Mouse (Mus musculus): ENCODE measurements around the gene Cypt12. TPM values are rescaled to one million over a fixed set of nuclear protein-coding genes. Genes with fewer than 3 reads are reported as not detected.

Gene Cypt12
- polyA plus RNA-seq (2012; fragmentation: generic; extraction: Trizol), result not detected
- long read RNA-seq, experiment 1, result 0 reads
- long read RNA-seq, experiment 2, result 0 reads

DNA sequence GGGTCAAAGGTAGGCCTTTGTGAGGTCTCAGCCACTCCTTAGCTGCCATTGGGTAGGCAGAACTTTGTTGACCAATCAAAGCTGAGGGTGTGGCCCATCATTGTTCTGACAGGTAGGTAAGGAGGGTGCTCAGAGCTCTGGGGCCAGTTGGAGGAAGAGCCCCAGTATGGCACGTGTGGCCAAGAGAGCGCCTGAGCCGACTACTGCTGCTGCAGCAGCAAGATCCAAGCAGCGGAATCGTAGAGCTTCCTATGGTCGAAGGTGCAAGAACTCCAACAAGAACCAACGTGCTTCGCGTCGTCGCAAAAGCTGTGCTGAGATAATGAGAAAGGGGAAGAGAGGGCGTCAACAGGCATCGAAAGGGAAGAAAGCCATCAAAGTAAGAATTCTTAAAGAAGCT is at the start of gene Cypt12:
Gene Cypt12, plus strand, starts transcription at position 112 of the 400 bp plus-strand sequence.
- Histone ChIP-seq H3K36me3 (ENCODE audit: control insufficient read depth, insufficient read depth) (no peaks in the 10 kb centered on the region), H3ac (ENCODE audit: control insufficient read depth, insufficient read length, low read depth) (no peak within 1 kb of the TSS), H3K79me2 (ENCODE audit: control insufficient read depth, insufficient read depth) (no peaks in the 10 kb centered on the region), H3K79me3 (ENCODE audit: low read depth) (no peaks in the 10 kb centered on the region), H3K4me3 (ENCODE audit: insufficient read depth, poor library complexity, severe bottlenecking) (no peak within 1 kb of the TSS), H3K27me3 (ENCODE audit: control insufficient read depth, insufficient read depth, insufficient read length) (no peaks in the 10 kb centered on the region)
- TF ChIP-seq FOSL1 (IDR thresholded peaks at IDR 0.05; ENCODE audit: insufficient read depth, low read length, poor library complexity, severe bottlenecking) (no peak), MYOG (IDR thresholded peaks at IDR 0.05; ENCODE audit: control insufficient read depth, extremely low read depth, insufficient read length) (no peak), CEBPB (IDR thresholded peaks at IDR 0.05; ENCODE audit: low read depth) (no peak), CTCF (IDR thresholded peaks at IDR 0.05; ENCODE audit: control insufficient read depth, insufficient read depth, insufficient read length) (no peak), USF1 (IDR thresholded peaks at IDR 0.05; ENCODE audit: low read depth) (no peak), MYOD1 (IDR thresholded peaks at IDR 0.05; ENCODE audit: control insufficient read depth, insufficient read length, low read depth) (no peak), MAX (IDR thresholded peaks at IDR 0.05) (no peak)

DNA sequence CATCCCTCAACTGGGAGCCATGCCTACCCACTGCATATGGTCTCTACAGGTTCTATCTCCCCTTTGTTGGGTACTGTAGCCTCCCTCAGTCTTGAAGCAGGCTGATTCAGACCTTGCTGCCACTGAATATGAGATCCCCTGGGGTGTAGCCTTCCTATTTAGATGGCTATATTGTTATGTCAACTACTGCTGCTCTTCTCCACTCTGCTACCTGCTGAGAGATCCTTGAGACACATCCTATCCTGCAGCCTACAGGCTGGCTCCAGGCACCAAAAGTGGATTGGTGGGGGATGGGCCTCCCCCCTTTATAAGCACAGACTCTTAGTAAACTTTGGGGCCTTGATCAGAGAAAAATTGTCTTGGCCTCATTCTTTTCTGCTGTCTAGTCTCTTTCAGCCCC is 34.4 kb upstream of the Cypt12 start:
- H3ac ChIP-seq (ENCODE audit: control insufficient read depth, insufficient read length, low read depth), result no peak overlapping the region
- no peaks in the 10 kb centered on the region for H3K36me3 ChIP-seq (ENCODE audit: control insufficient read depth, insufficient read depth)
- no peak overlapping the region for H3K4me3 ChIP-seq (ENCODE audit: insufficient read depth, poor library complexity, severe bottlenecking)
- no peak for TF ChIP-seq MYOD1 (IDR thresholded peaks at IDR 0.05; ENCODE audit: control insufficient read depth, insufficient read length, low read depth)
- TF ChIP-seq USF1 (IDR thresholded peaks at IDR 0.05; ENCODE audit: low read depth), result no peak
- TF ChIP-seq MAX (IDR thresholded peaks at IDR 0.05), result no peak
- no peaks in the 10 kb centered on the region for H3K27me3 ChIP-seq (ENCODE audit: control insufficient read depth, insufficient read depth, insufficient read length)
- H3K79me3 ChIP-seq (ENCODE audit: low read depth), result no peaks in the 10 kb centered on the region
- no peaks in the 10 kb centered on the region for H3K79me2 ChIP-seq (ENCODE audit: control insufficient read depth, insufficient read depth)

DNA sequence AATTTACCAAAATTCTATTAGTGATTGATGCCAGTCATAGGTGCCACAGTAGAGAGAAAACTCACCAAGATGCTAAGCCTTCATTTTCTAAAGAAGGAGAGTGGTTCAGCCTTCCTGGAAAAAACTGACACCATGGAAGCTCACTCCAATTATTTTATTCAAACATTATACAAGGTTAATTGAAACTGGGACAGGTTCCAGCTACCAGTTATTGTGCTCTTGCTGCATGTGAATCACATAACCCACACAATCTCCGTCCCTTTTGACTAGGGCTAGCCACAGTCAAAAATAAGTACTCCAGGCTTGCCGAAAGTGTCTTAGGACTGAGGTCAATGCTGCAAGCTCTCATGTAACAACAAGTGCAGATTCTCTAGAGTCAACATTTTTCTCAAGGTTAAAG is 8.0 kb upstream of the Cypt12 start:
- Histone ChIP-seq H3K27me3 (ENCODE audit: control insufficient read depth, insufficient read depth, insufficient read length) (no peaks in the 10 kb centered on the region), H3K79me3 (ENCODE audit: low read depth) (no peaks in the 10 kb centered on the region), H3K79me2 (ENCODE audit: control insufficient read depth, insufficient read depth) (no peaks in the 10 kb centered on the region), H3K36me3 (ENCODE audit: control insufficient read depth, insufficient read depth) (no peaks in the 10 kb centered on the region), H3K4me3 (ENCODE audit: insufficient read depth, poor library complexity, severe bottlenecking) (no peak overlapping the region), H3ac (ENCODE audit: control insufficient read depth, insufficient read length, low read depth) (no peak overlapping the region)
- TF ChIP-seq FOSL1 (IDR thresholded peaks at IDR 0.05; ENCODE audit: insufficient read depth, low read length, poor library complexity, severe bottlenecking) (no peak), CEBPB (IDR thresholded peaks at IDR 0.05; ENCODE audit: low read depth) (no peak), USF1 (IDR thresholded peaks at IDR 0.05; ENCODE audit: low read depth) (no peak), CTCF (IDR thresholded peaks at IDR 0.05; ENCODE audit: control insufficient read depth, insufficient read depth, insufficient read length) (no peak), MYOG (IDR thresholded peaks at IDR 0.05; ENCODE audit: control insufficient read depth, extremely low read depth, insufficient read length) (no peak), MYOD1 (IDR thresholded peaks at IDR 0.05; ENCODE audit: control insufficient read depth, insufficient read length, low read depth) (no peak), MAX (IDR thresholded peaks at IDR 0.05) (no peak)

All from C2C12 (cell line).